Mouse (Mus musculus): ENCODE results near the gene Gulp1. TPM values are rescaled to one million over a fixed set of nuclear protein-coding genes. Genes with fewer than 3 reads are reported as not detected.
A peak's percentile ranks its signal among the peaks of the same experiment; 100 is the strongest.

Gene Gulp1
- 21.3 and 27.3 TPM in 2 replicates for polyA plus RNA-seq (2016; fragmentation: Nextera tagmentation; extraction: Ambion mirVana)

- under 1% methylated on average over 55 of the region's 55 CpGs for whole genome bisulfite sequencing
- peak within 1 kb of the TSS; percentile 65 for H3K27ac ChIP-seq (replicated peaks)
- no peaks in the 10 kb centered on the region for H3K36me3 ChIP-seq
- 0 out of 2 replicates have a peak, but pooled peaks cover 7% of the 10 kb centered on the region for H3K27me3 ChIP-seq
- peak within 1 kb of the TSS; percentile 93 for H3K4me2 ChIP-seq (replicated peaks)
- peak within 1 kb of the TSS; percentile 74 for H3K9ac ChIP-seq (replicated peaks)
- H3K9me3 ChIP-seq = no peaks in the 10 kb centered on the region
- peak; percentile 88 for ATAC-seq (ENCODE audit: low FRiP score, low read depth)
- H3K4me3 ChIP-seq = peak within 1 kb of the TSS; percentile 69
- H3K4me1 ChIP-seq = peaks cover 14% of the 10 kb centered on the region; the same call in 1 of the 2 replicates
These were observed at the start of gene Gulp1 for GRCm38 (mm10) chr1:44551461-44552370. Gene Gulp1, plus strand, starts transcription at chr1:44551511.

GRCm38 (mm10) chr1:44550261-44550660, 1.1 kb upstream of the Gulp1 start:
- H3K36me3 ChIP-seq = no peaks in the 10 kb centered on the region
- H3K4me2 ChIP-seq (replicated peaks) = no peak overlapping the region
- H3K4me1 ChIP-seq = peaks cover 14% of the 10 kb centered on the region; the same call in 1 of the 2 replicates
- H3K27ac ChIP-seq (replicated peaks) = no peak overlapping the region
- H3K9ac ChIP-seq (replicated peaks) = no peak overlapping the region
- 79% methylated on average over 6 of the region's 6 CpGs for WGBS
- 0 out of 2 replicates have a peak, but pooled peaks cover 7% of the 10 kb centered on the region for H3K27me3 ChIP-seq
- ATAC-seq (ENCODE audit: low FRiP score, low read depth) = no peak
- H3K4me3 ChIP-seq = no peak overlapping the region
- no peaks in the 10 kb centered on the region for H3K9me3 ChIP-seq

- H3K4me1 ChIP-seq = peaks cover 14% of the 10 kb centered on the region; the same call in 1 of the 2 replicates
- peak overlapping the region; percentile 69 for H3K4me3 ChIP-seq
- H3K9ac ChIP-seq (replicated peaks) = peak overlapping the region; percentile 74
- H3K9me3 ChIP-seq = no peaks in the 10 kb centered on the region
- H3K4me2 ChIP-seq (replicated peaks) = peak overlapping the region; percentile 93
- 5% methylated on average over 15 of the region's 15 CpGs for WGBS
- H3K36me3 ChIP-seq = no peaks in the 10 kb centered on the region
- H3K27ac ChIP-seq (replicated peaks) = peak overlapping the region; percentile 65
- ATAC-seq (ENCODE audit: low FRiP score, low read depth) = peak; percentile 72
- 0 out of 2 replicates have a peak, but pooled peaks cover 7% of the 10 kb centered on the region for H3K27me3 ChIP-seq
These were observed 1.1 kb downstream of the Gulp1 start for GRCm38 (mm10) chr1:44552371-44552841.

- whole genome bisulfite sequencing = 18% methylated on average over 6 of the region's 6 CpGs
These were observed 2.0 kb downstream of the Gulp1 start for GRCm38 (mm10) chr1:44553166-44553898.

GRCm38 (mm10) chr1:44567431-44567830, 16.1 kb downstream of the Gulp1 start:
- H3K4me2 ChIP-seq (replicated peaks) = no peak overlapping the region
- H3K4me1 ChIP-seq = no peaks in the 10 kb centered on the region
- ATAC-seq (ENCODE audit: low FRiP score, low read depth) = no peak
- H3K4me3 ChIP-seq = no peak overlapping the region
- WGBS = 87% methylated on average over 4 of the region's 4 CpGs
- H3K27ac ChIP-seq (replicated peaks) = no peak overlapping the region
- no peak overlapping the region for H3K9ac ChIP-seq (replicated peaks)
- H3K27me3 ChIP-seq = no peaks in the 10 kb centered on the region
- no peaks in the 10 kb centered on the region for H3K36me3 ChIP-seq
- no peaks in the 10 kb centered on the region for H3K9me3 ChIP-seq

More at GRCm38 (mm10) chr1:44553166-44553898, 2.0 kb downstream of the Gulp1 start:
- no peaks in the 10 kb centered on the region for H3K36me3 ChIP-seq
- H3K27ac ChIP-seq (replicated peaks) = peak overlapping the region; percentile 50
- H3K4me3 ChIP-seq = peak overlapping the region; percentile 69; the same call in 1 of the 2 replicates
- ATAC-seq (ENCODE audit: low FRiP score, low read depth) = peak; percentile 39
- no peak overlapping the region for H3K9ac ChIP-seq (replicated peaks)
- H3K27me3 ChIP-seq = 0 out of 2 replicates have a peak, but pooled peaks cover 7% of the 10 kb centered on the region
- H3K9me3 ChIP-seq = no peaks in the 10 kb centered on the region
- peaks cover 14% of the 10 kb centered on the region; the same call in 1 of the 2 replicates for H3K4me1 ChIP-seq
- peak overlapping the region; percentile 93 for H3K4me2 ChIP-seq (replicated peaks)

GRCm38 (mm10) chr1:44568296-44568695, 17.0 kb downstream of the Gulp1 start:
- no peaks in the 10 kb centered on the region for H3K9me3 ChIP-seq
- no peak overlapping the region for H3K27ac ChIP-seq (replicated peaks)
- no peaks in the 10 kb centered on the region for H3K4me1 ChIP-seq
- H3K9ac ChIP-seq (replicated peaks) = no peak overlapping the region
- H3K27me3 ChIP-seq = no peaks in the 10 kb centered on the region
- no peaks in the 10 kb centered on the region for H3K36me3 ChIP-seq
- no peak overlapping the region for H3K4me2 ChIP-seq (replicated peaks)
- 78% methylated on average over 2 of the region's 2 CpGs for WGBS
- H3K4me3 ChIP-seq = no peak overlapping the region
- ATAC-seq (ENCODE audit: low FRiP score, low read depth) = no peak

- H3K9ac ChIP-seq (replicated peaks) = no peak overlapping the region
- no peak for ATAC-seq (ENCODE audit: low FRiP score, low read depth)
- H3K9me3 ChIP-seq = no peaks in the 10 kb centered on the region
- no peak overlapping the region for H3K4me3 ChIP-seq
- H3K4me2 ChIP-seq (replicated peaks) = no peak overlapping the region
- H3K4me1 ChIP-seq = no peaks in the 10 kb centered on the region
- no peaks in the 10 kb centered on the region for H3K36me3 ChIP-seq
- 71% methylated on average over 1 of the region's 1 CpGs for WGBS
- no peaks in the 10 kb centered on the region for H3K27me3 ChIP-seq
- H3K27ac ChIP-seq (replicated peaks) = no peak overlapping the region
These were observed 24.7 kb downstream of the Gulp1 start for GRCm38 (mm10) chr1:44576001-44576400.

GRCm38 (mm10) chr1:44576610-44577009, 25.3 kb downstream of the Gulp1 start:
- WGBS = 88% methylated on average over 2 of the region's 2 CpGs
- Histone ChIP-seq H3K4me1 (no peaks in the 10 kb centered on the region), H3K27me3 (no peaks in the 10 kb centered on the region), H3K9ac (replicated peaks) (no peak overlapping the region), H3K27ac (replicated peaks) (no peak overlapping the region), H3K4me3 (no peak overlapping the region), H3K4me2 (replicated peaks) (no peak overlapping the region), H3K36me3 (no peaks in the 10 kb centered on the region), H3K9me3 (no peaks in the 10 kb centered on the region)
- no peak for ATAC-seq (ENCODE audit: low FRiP score, low read depth)

- 76% methylated on average over 3 of the region's 3 CpGs for WGBS
- Histone ChIP-seq H3K36me3 (no peaks in the 10 kb centered on the region), H3K27ac (replicated peaks) (no peak overlapping the region), H3K27me3 (no peaks in the 10 kb centered on the region), H3K4me1 (peaks cover 4% of the 10 kb centered on the region; the same call in 1 of the 2 replicates), H3K4me2 (replicated peaks) (no peak overlapping the region), H3K9ac (replicated peaks) (no peak overlapping the region), H3K4me3 (no peak overlapping the region), H3K9me3 (no peaks in the 10 kb centered on the region)
- ATAC-seq (ENCODE audit: low FRiP score, low read depth) = no peak
These were observed 29.1 kb downstream of the Gulp1 start for GRCm38 (mm10) chr1:44580390-44580789.

- H3K9ac ChIP-seq (replicated peaks) = no peak overlapping the region
- H3K27ac ChIP-seq (replicated peaks) = no peak overlapping the region
- no peak overlapping the region for H3K4me3 ChIP-seq
- 19% methylated on average over 3 of the region's 3 CpGs for WGBS
- H3K9me3 ChIP-seq = no peaks in the 10 kb centered on the region
- H3K4me1 ChIP-seq = peaks cover 4% of the 10 kb centered on the region; the same call in 1 of the 2 replicates
- no peaks in the 10 kb centered on the region for H3K36me3 ChIP-seq
- no peak overlapping the region for H3K4me2 ChIP-seq (replicated peaks)
- peak; percentile 86 for ATAC-seq (ENCODE audit: low FRiP score, low read depth)
- no peaks in the 10 kb centered on the region for H3K27me3 ChIP-seq
These were observed 33.6 kb downstream of the Gulp1 start for GRCm38 (mm10) chr1:44584886-44585385.

- 4% methylated on average over 3 of the region's 3 CpGs for WGBS
These were observed 40.4 kb downstream of the Gulp1 start for GRCm38 (mm10) chr1:44591742-44592141.

More at GRCm38 (mm10) chr1:44591742-44592141, 40.4 kb downstream of the Gulp1 start:
- no peak overlapping the region for H3K4me3 ChIP-seq
- H3K36me3 ChIP-seq = no peaks in the 10 kb centered on the region
- no peaks in the 10 kb centered on the region for H3K27me3 ChIP-seq
- H3K4me1 ChIP-seq = peaks cover 4% of the 10 kb centered on the region
- peak; percentile 86 for ATAC-seq (ENCODE audit: low FRiP score, low read depth)
- H3K9me3 ChIP-seq = no peaks in the 10 kb centered on the region
- no peak overlapping the region for H3K4me2 ChIP-seq (replicated peaks)
- no peak overlapping the region for H3K9ac ChIP-seq (replicated peaks)
- no peak overlapping the region for H3K27ac ChIP-seq (replicated peaks)

All from midbrain, embryonic 12.5 days (tissue).